Mouse (Mus musculus): ENCODE results near the gene Smad1. TPM values are rescaled to one million over a fixed set of nuclear protein-coding genes. Genes with fewer than 3 reads are reported as not detected.

Gene Smad1
- total RNA-seq, 2 experiments from 2014 or later, result 14.5 to 16.3 TPM

- intact Hi-C loops (cut with DNase I), result no loop called here
- DNase-seq (ENCODE audit: low spot score), result no peak
These were observed 75.3 kb downstream of the Smad1 start for GRCm38 (mm10) chr8:79324036-79324435.

DNA sequence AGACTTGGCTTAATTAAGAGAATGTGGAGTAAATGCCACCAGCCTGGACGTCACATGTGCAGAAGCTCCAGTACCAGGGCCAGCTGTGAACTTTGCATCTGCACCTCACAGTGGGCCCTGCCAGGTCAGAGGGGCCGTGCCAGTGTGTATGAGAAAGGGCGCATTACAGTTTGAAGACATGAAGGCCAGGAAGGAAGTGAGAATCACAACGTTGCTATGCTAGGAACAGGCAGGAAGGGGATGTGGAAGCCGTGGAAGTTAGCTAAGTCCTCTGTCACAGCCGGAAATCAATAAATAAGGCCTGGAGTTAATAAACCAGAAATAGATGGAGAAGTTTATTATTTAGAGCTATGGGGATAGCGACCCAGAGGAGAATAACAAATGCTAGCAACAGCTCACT is 76.2 kb downstream of the Smad1 start:
- DNase-seq (ENCODE audit: low spot score), result no peak
- intact Hi-C loops (cut with DNase I), result no loop called here

DNA sequence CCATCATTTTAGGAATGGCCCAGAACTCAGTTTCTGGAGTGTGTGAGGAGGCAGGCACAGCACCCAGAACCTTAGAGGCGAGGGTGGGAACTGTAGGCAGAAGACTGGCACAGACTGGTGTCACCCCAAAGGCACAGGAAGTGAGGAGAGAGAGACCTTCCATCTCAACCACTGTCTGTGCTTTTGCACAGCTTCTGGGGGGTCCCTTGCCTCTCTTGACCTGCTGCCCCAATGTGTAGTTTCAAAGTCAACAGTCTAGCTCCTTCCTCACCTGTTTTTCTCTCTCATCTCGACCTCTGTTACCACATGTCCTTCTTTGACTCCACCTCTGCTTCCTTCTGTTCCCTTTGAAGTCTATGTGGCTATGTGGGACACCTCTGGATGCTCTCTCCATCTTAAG is 88.5 kb downstream of the Smad1 start:
- DNase-seq (ENCODE audit: low spot score), result no peak
- intact Hi-C loops (cut with DNase I), result no loop called here

- intact Hi-C loops (cut with DNase I), result no loop called here
These were observed 93.4 kb downstream of the Smad1 start for GRCm38 (mm10) chr8:79305941-79306340.

DNA sequence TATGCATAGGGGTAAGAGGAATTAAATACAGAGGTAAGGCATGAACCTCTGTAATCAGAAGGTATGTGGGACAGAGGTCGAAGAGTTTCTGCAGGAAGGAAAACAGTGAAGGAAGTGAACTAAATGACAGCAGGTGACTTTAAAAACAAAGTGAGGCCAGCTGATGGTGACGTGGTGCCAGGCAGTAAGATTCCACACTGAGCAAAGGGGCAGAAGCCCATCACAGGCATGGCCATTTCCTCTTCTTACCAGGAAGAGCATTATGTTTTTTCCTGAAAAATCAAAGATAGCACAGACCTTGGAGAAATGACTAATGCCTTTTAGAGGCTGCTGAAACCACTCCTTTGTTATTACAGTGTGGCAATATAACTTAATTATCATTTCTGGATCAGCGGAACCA is 97.8 kb downstream of the Smad1 start:
- no peak for DNase-seq (ENCODE audit: low spot score)
- intact Hi-C loops (cut with DNase I), result no loop called here

More at GRCm38 (mm10) chr8:79305941-79306340, 93.4 kb downstream of the Smad1 start:
- DNase-seq (ENCODE audit: low spot score), result no peak

DNA sequence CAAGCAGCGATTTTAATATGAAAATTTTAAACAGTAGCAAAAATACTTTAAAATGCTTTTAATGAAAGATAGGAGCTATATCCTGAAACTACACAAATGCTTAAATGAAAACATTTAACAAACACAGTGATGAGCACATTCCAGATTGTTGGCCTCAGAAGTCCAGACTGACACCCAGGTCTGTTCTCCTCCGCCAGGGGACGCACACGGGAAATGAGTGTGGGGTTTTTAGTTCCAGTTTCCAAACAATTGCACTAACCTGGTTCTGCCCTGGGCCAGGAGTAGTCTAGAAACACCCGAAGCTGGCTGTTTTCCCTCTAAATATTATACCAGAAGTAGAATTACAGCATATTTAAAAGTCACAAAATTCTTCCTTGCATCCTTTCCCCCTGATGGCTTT is 99.6 kb downstream of the Smad1 start:
- intact Hi-C loops (cut with DNase I), result loop anchor here (2.0 to 5.0 kb wide), 4 partner anchors 38 to 477 kb away; partner anchors contain the start of gene Lsm6
- DNase-seq (ENCODE audit: low spot score), result no peak

DNA sequence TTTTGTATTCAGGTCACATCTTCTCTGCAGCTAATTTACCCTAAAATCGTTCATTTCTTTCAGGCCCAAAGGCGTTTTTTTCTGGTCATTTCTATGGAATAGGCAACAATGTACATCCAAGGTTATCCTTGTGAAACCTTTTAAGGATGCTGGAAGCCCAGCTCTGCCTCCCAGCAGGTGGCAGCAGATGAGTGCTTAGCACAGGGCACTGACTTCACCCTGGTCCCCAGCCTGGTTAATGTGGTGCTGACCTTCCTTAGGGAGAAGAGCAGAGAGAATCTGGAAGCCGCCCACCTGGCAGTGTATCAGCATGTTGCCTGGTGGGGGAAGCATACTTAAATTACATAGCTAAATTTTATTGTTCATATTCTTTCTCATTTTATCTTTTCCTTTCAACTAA is 101.6 kb downstream of the Smad1 start:
- intact Hi-C loops (cut with DNase I), result loop anchor here (2.0 to 5.0 kb wide), 6 partner anchors 40 to 475 kb away; partner anchors contain the start of gene Lsm6
- DNase-seq (ENCODE audit: low spot score), result peak; percentile 40

DNA sequence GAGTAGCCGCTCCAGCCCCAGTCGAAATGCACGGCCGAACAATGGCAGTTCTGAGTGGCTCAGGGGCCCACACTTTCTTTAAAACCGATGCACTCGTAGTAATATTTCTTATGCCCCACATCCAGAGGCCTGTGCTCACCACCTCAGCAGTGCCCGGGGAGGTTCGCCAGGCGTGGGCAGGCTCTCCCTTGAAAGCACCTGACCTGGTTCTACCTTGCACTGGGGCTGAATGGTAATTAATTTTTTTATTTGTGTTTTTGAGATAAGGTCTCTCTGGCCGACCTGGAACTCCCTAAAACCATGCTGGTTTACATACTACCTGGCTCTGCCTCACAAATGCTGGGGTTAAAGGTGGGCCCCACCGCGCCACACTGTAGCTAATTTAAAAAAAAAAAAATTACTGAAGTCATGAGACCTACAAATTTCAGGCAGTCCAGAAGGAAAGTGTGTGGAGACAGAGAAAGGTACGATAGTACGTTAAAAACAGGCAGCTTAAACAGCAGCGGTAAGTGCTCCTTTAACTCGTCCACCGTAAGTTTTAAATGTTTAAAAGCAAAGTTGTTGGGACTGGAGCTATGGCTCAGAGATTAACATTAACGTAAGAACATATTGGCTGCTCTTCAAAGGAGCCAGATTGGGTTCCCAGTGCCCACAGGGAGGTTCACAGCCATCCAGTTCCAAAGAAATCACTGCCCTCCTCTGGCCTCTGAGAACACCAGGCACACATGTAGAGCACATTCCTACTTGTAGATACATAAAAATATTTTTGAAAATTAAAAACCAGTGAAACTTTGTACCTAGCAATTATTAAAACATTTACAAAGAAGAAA is 103.8 kb downstream of the Smad1 start:
- DNase-seq (ENCODE audit: low spot score), result no peak
- intact Hi-C loops (cut with DNase I), result loop anchor here (1.0 to 5.0 kb wide), 6 partner anchors 42 to 473 kb away; partner anchors contain the start of gene Lsm6

- DNase-seq (ENCODE audit: low spot score), result peak; percentile 98
- intact Hi-C loops (cut with DNase I), result loop anchor here (1.0 to 5.0 kb wide), 5 partner anchors 43 to 472 kb away; partner anchors contain the start of gene Lsm6
These were observed 104.6 kb downstream of the Smad1 start, which contains the start of gene Mmaa for GRCm38 (mm10) chr8:79294610-79295275. Mmaa (minus strand) TSS chr8:79294937.

DNA sequence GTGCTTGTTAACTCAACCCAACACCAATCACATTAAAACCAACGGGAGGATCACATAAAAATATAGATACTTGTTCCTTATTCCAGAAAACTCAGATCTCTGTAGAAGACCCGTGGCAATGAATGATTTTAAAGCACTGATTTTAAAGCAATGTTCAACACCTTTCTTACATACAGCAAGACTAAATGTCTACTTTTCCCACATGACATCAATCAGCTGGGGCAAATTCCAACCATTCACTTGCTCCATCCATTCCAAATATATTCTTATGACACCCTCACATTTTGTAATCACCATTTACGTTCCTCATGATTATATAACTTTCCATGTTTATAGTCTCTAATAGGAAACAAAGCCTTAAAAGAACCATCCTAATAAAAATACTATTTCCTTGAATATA is 105.5 kb downstream of the Smad1 start:
- intact Hi-C loops (cut with DNase I), result loop anchor here (1.0 kb wide), 1 partner anchor 265 kb away; no protein-coding TSS in a partner anchor
- no peak for DNase-seq (ENCODE audit: low spot score)

DNA sequence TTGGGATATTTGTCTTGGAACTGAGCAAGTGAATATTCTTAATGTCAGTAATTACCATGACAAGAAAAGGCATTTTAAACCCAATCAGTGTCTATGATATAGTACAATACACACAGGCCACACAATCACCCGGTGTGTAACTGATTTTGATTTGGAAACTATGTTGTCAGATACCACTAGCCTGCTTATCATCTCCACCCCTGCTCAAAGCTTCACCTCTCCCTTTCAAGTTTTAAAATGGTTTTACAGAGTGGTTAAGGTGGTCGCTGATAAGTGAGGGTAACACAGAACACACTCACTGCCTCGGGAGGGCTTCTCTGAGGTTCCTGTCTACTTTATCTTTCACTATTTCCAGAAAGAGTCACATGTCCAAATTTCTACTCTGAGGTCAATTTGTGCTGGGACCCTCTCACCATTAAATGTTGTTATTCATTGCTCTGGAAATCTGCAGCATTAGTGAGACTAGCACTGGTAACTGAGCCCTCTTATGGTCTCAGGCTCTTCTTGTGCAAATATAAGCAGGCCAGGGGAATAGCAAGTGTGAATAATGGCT is 106.5 kb downstream of the Smad1 start:
- DNase-seq (ENCODE audit: low spot score), result no peak
- intact Hi-C loops (cut with DNase I), result no loop called here

DNA sequence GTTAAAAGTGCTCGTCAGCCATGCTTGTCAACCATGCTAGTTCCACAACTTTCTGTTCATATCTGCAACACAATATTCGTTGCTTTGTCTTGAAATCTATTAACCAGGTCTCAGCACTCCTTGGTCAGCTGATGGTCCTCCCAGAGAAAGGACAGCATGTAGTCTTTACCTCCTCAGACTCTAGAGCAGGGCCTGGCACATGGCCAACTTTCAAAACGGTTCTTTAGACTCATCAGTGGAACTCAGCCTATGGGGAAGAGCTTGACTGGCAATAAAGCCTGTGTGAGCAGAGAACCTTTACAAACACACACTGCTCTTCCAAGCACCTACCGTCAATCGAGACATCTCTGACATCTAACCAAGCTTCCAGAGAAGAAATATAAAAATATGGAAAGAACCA is 109.7 kb downstream of the Smad1 start:
- no peak for DNase-seq (ENCODE audit: low spot score)
- intact Hi-C loops (cut with DNase I), result no loop called here

DNA sequence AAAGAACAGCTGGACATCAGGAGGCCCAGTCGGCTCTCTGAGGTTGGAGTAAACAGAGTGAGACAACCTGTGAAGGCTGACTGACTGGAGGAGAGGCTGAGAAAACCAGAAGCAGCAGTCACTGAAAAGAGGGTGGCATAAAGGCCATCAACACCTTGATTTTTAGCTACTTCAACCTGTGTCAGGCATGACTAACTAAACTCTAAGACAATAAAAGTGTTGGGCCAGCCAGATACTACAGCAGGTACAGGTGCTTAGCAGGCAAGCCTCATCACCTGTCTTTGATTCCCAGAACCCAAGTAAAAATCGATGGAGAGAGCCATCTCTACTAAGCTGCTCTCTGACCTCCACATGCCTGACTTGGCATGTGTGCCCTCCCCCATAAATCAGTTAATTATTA is 110.6 kb downstream of the Smad1 start:
- intact Hi-C loops (cut with DNase I), result no loop called here
- no peak for DNase-seq (ENCODE audit: low spot score)

Other genes starting within 250 kb of the Smad1 start
- not detected for gene 1700011L22Rik, start 150.9 kb downstream of the Smad1 start, total RNA-seq (2021)
- 10 to 100 TPM; 37.7 to 41.2 TPM for gene Mmaa, start 104.6 kb downstream of the Smad1 start, total RNA-seq (2021)
- gene Otud4, start 240.1 kb upstream of the Smad1 start, total RNA-seq (2021), result 10 to 100 TPM; 39.7 to 52.2 TPM

Data from heart, postnatal 25 days (tissue).